Mouse (Mus musculus) left cerebral cortex, adult 9 months (tissue): ENCODE measurements around the gene Haus5.

Source experiments
- DNase-seq, 2 experiments: peaks; one replicate each; pipeline ENCODE4 v3.0.0; 2022; ENCODE audit warnings: low spot score in 2 of 2

Haus5 gene

GRCm38 (mm10) chr7:30664529-30665200 is at the start of gene Haus5:
Gene Haus5, minus strand, starts transcription at chr7:30664994.
- DNase-seq, result peak; percentile 77 to 95

- no peak for DNase-seq
Measured at GRCm38 (mm10) chr7:30711942-30712341, 47.1 kb upstream of the Haus5 start, which contains the start of gene Atp4a. Gene Atp4a, plus strand, starts transcription at chr7:30712209.

- no peak for DNase-seq
Measured at GRCm38 (mm10) chr7:30707441-30707840, 42.6 kb upstream of the Haus5 start.

- no peak for DNase-seq
Measured at GRCm38 (mm10) chr7:30706214-30706882, 41.6 kb upstream of the Haus5 start.

- no peak for DNase-seq
Measured at GRCm38 (mm10) chr7:30698589-30698988, 33.8 kb upstream of the Haus5 start, which contains the start of gene 2200002J24Rik. Gene 2200002J24Rik, plus strand, starts transcription at chr7:30698926.

DNA sequence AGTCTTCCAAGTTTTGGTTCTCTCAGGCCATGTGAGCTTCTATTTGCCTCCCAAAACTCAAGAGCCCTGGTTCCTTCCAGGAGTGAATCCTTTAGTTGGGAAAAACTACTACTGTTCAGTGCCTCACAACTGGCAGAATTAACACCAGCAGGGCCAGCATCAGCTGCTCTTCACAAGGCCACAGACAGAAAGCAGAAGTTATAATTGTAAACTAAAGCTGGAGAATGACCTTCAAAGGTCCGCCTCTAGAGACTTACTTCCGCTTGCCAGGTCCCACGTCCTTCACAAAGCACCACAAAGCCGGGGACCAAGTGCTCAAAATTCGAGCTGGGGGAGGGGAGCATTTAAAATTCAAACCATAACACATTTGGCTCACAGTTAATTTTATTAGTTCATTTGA is 33.3 kb upstream of the Haus5 start:
- DNase-seq, result no peak

GRCm38 (mm10) chr7:30688325-30688724 is 23.5 kb upstream of the Haus5 start:
- peak in 1 of 2 experiments; percentile 10 for DNase-seq

- DNase-seq, result no peak
Measured at GRCm38 (mm10) chr7:30683425-30683824, 18.6 kb upstream of the Haus5 start.

DNA sequence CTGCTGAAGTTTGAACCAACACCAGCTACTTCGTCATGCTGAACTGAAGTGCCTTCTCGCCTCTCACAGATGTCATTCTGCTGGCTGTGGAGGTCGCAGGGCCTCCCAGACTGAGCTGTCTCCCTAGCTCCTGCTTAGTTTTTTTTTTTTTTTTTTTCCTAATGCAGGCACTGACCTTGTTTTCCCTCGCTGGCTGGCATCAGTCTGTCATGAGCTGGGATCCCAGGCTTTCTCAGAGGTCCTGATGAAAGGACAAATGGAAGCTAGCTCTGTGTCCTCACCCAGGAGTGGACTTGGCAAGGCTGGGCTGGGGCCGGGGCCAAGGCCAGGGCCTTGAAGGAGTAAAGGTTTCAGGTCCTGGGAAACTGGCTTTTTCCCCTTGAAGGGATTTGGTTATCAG is 17.1 kb upstream of the Haus5 start:
- DNase-seq, result no peak

GRCm38 (mm10) chr7:30678263-30678975 is 13.6 kb upstream of the Haus5 start:
- no peak for DNase-seq

- no peak for DNase-seq
Measured at GRCm38 (mm10) chr7:30671480-30671879, 6.7 kb upstream of the Haus5 start, which contains the start of gene Pmis2. Gene Pmis2, minus strand, starts transcription at chr7:30671605.

- DNase-seq, result no peak
Measured at GRCm38 (mm10) chr7:30669229-30669628, 4.4 kb upstream of the Haus5 start.

DNA sequence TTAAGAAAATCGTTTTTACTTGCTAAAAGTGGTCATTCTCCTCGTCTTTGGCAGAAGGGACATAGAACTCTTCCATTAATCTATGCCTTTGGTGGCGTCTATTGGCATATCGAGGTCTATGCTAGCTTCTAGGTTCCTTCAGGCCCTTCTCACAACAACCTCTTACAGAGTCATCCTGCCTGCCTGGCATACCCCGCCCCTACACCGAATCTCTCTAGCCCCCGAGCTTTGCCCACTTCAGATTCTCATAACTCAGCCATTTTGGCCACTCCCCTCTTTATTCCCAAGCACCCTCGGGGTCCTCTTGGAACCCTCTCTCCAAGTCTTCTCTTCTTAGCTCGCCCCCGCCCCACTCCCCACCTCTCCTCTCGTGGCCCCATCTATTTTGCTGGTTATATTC is 527 bp upstream of the Haus5 start:
- DNase-seq, result no peak

GRCm38 (mm10) chr7:30649591-30650540 is 14.9 kb downstream of the Haus5 start, which contains the start of gene Rbm42:
Gene Rbm42, minus strand, starts transcription at chr7:30650317.
- peak; percentile 98 to 99 for DNase-seq

DNA sequence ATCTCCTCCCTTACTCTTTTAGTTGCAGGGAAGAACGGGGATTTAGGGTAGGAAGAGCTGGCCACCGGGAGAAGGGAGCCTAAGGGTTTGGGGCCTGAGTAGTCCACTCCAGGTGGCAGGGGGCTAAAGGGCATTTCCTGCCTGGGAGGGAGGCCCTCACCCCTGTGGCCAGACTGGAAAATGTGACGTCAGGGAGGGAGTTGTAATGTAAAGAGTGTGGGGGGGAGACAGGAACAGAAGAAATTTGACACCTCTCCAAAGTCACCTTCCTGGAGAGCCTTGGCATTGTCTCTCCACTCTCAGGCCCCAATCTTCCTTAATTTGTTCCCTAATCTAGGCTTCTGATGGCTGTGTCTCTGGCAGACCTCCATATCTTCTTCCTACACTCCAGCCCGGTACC is 25.7 kb downstream of the Haus5 start:
- no peak for DNase-seq

DNA sequence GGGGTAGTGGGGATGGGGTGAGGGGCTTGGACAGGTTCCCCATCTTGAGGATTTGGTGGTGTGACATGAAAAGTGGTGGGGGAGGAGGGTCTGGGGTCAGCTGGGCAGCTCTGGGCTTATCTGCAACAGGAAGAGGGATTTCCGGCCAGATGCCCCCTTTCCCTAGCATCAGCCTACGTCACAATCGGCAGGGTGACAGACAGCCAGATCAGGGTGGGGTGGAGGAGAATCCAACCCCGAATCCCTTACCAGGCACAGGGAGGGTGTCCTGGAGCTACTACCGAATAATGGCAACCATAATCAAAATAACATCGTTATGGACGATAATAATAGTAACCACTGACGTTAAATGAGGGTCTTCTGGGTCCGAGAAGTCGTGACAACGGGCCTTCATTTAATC is 28.4 kb downstream of the Haus5 start:
- DNase-seq, result no peak

GRCm38 (mm10) chr7:30635752-30636151 is 29.0 kb downstream of the Haus5 start, which contains the start of gene Etv2:
Gene Etv2, minus strand, starts transcription at chr7:30635852.
- DNase-seq, result no peak

- DNase-seq, result peak in 1 of 2 experiments; percentile 14
Measured at GRCm38 (mm10) chr7:30634621-30635020, 30.2 kb downstream of the Haus5 start.

GRCm38 (mm10) chr7:30633762-30634412 is 30.9 kb downstream of the Haus5 start:
- DNase-seq, result no peak

GRCm38 (mm10) chr7:30629013-30629412 is 35.8 kb downstream of the Haus5 start:
- no peak for DNase-seq

GRCm38 (mm10) chr7:30626647-30627046 is 38.1 kb downstream of the Haus5 start:
- DNase-seq, result no peak
